Mouse (Mus musculus): ENCODE measurements around the gene Tesk2.
"Not testable (repeated sequence)": the region's sequence is repeated elsewhere in the genome, so short reads cannot be mapped to it uniquely, and the experiment has no call there.

Gene Tesk2

DNA sequence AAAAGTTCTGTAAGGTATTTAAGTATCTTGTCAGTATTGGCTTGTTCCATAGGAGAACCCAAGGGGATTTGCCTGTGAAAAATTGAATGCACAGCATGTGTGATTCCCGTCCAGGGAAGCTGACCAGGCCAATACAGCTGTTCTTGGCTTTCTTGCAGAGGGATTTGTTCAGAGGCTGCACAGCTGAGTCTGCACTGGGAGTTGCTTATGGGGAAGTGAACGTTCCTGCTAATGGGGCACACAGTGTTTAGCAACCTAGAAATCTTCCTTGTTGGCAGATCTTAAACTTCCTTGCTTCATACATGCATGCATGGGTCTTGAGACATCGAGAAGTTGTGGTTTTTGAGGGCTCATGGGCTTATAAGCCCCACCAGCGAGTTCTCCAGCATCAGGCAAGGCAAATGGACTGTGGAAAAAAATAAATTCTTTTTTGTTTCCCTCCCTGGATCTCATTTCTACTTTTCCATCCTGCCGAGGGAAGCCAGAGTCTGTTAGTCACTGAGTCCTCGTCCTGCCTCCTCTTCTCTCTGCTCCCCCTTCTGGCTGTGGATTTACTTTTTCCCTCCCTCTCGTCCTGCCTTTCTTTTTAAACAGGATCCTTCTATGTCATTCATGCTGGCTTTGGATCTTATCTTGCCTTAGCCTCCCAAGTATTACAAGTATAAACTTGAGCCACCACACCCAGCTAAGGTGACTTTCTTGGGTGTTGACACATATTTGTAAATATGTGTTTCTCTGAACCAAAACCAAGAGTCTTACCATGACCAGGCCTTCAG is 67.4 kb downstream of the Tesk2 start:
- in situ Hi-C loops (cut with MboI, MseI), result loop anchor here (5.0 kb wide), 1 partner anchor 71 kb away; no protein-coding TSS in a partner anchor

- in situ Hi-C loops (cut with MboI, MseI), result loop anchor here (5.0 kb wide), 1 partner anchor 72 kb away; no protein-coding TSS in a partner anchor
Measured at GRCm38 (mm10) chr4:116788956-116789355, 68.2 kb downstream of the Tesk2 start.

DNA sequence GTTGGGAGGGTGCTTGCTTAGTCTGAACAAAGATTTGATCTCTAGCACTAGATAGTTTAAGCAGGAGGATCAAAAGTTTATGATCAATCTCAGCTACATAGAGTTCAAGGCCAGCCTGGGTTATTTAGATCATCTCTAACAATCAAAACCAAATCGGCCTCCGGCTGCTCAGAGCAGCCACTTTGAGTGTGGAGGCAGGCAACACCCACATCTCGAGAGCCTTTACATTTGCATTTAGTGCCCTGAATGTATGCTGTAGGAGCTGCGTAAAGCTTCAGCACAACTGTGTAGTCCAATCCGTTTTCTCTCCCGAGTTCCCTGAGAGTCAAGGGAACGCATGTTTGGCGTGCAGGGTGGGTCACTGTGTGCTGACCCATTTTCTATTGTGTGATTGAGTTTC is 71.7 kb downstream of the Tesk2 start:
- in situ Hi-C loops (cut with MboI, MseI), result no loop called here

DNA sequence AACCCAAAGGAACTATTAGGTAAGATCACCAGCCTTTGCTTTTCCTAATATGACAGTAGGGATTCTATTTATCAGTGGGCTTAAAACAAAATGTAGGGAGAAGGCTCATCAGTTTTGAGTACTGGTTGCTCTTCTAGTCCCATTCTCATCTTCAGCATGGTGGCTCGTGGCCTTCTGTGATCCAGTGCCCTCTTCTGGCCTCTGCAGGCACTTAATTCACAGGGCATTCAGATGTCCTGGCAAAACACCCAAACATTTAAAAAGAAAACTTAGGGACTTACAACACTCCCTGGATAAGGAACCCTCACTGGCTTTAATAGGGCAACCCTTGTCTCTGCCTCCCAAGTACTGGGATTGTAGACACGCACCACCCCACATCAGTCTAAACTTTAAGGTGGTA is 73.5 kb downstream of the Tesk2 start:
- in situ Hi-C loops (cut with MboI, MseI), result no loop called here

GRCm38 (mm10) chr4:116796442-116797110 is 75.8 kb downstream of the Tesk2 start:
- in situ Hi-C loops (cut with MboI, MseI), result loop anchor here (5.0 kb wide), 1 partner anchor 49 kb away; no protein-coding TSS in a partner anchor

- in situ Hi-C loops (cut with MboI, MseI), result loop anchor here (5.0 kb wide), 1 partner anchor 53 kb away; no protein-coding TSS in a partner anchor
Measured at GRCm38 (mm10) chr4:116799901-116800300, 79.2 kb downstream of the Tesk2 start.

DNA sequence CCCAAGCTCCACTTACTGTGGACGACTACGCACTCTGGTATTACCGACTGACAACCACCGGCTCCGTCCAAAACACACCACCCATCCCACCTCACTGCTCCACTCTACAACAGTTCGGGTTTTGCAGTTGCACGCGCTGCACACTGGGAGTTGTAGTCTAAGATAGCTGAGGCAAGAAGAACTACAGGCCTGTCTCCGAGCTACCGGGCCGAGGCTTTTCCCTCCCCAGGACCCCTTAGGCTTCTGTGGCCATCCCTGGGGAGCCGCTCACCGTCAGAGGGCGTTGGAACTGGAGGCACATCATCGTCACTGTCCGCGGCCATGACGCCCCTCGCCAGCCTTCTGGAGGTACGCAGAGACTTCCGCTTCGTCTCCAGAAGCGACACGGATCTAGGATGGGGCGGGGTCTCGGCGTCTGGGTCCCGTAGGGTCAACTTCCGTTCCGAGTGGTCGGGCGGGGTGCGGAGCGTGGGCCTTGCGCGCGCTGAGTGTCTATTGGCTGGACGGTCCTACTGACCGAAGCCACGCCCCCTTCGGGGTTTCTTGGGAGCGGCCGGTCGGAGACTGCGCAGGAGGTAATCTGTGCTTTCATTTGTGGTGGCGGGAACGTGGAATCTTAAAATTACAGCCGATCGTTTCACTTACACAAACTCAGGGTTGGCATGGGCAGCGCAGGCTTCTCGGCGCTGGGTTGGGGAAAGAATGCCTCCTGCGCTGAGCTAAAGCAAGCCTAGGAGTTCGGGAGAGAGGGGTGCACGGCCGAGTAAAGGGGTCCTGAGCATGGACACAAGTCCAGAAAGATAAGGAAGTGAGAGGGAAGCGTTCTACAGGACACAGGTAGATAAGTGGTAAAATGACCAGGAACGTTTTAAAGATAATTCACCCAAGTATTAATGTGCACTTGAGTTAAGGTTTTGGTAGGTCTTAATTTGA is 86.7 kb downstream of the Tesk2 start, which contains the start of the genes Toe1 and Mutyh:
Gene Toe1, minus strand, starts transcription at position 444 of the 933 bp plus-strand sequence.
Gene Mutyh, plus strand, starts transcription at position 527 of the 933 bp plus-strand sequence.
- in situ Hi-C loops (cut with MboI, MseI), result no loop called here

GRCm38 (mm10) chr4:116811012-116811411 is 90.3 kb downstream of the Tesk2 start:
- in situ Hi-C loops (cut with MboI, MseI), result no loop called here

- in situ Hi-C loops (cut with MboI, MseI), result no loop called here
Measured at GRCm38 (mm10) chr4:116815276-116815675, 94.5 kb downstream of the Tesk2 start.

GRCm38 (mm10) chr4:116817486-116817885 is 96.7 kb downstream of the Tesk2 start:
- in situ Hi-C loops (cut with MboI, MseI), result no loop called here

GRCm38 (mm10) chr4:116819968-116820901 is 99.5 kb downstream of the Tesk2 start:
- in situ Hi-C loops (cut with MboI, MseI), result loop anchor here (5.0 kb wide), 2 partner anchors 177 to 322 kb away; partner anchors contain the start of gene Hectd3

- in situ Hi-C loops (cut with MboI, MseI), result loop anchor here (5.0 kb wide), 2 partner anchors 176 to 321 kb away; partner anchors contain the start of gene Hectd3
Measured at GRCm38 (mm10) chr4:116820902-116821693, 100.3 kb downstream of the Tesk2 start.

DNA sequence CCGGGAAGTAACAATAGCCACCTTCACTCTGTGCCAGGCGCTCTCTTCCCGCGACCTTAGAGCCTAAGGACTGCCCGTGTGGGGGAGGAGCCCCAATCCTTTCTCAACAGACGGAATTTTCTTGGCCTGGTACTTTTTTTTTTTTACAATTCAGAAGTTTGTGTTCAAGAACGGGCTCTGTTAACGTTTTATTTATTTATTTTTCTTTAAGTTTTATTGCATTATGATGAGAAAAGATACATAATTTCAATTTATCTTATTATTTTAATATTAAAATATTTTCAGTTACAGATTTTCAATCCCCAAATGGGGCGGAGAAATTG is 100.9 kb downstream of the Tesk2 start, which contains the start of gene Hpdl:
Gene Hpdl, minus strand, starts transcription at position 14 of the 323 bp plus-strand sequence.
- in situ Hi-C loops (cut with MboI, MseI), result loop anchor here (5.0 kb wide), 2 partner anchors 176 to 321 kb away; partner anchors contain the start of gene Hectd3

DNA sequence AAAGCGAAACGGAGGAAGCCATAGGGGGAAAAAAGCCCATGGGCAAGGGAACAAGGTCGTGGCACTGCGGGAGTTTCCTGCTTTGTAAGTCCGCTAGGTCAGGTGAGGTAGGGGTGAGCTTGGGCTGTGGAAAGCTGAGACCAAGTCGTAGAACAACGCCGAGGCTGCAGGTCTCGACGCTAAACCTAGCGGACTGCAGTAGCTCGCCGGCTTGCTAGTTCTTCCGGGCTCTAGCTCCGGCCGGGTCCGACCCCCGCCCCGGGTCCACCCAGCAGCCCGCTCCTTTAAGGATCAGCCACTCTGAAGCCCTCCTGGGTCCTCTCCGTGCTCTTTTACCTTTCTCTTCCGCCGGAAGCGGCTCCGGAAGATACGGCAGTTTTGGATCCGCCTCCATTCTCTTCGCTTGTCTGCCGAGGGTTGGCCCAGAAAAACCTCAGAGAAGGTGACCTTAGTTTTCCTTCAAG is 103.8 kb downstream of the Tesk2 start:
- in situ Hi-C loops (cut with MboI, MseI), result loop anchor here (5.0 kb wide), 2 partner anchors 173 to 318 kb away; partner anchors contain the start of gene Hectd3

DNA sequence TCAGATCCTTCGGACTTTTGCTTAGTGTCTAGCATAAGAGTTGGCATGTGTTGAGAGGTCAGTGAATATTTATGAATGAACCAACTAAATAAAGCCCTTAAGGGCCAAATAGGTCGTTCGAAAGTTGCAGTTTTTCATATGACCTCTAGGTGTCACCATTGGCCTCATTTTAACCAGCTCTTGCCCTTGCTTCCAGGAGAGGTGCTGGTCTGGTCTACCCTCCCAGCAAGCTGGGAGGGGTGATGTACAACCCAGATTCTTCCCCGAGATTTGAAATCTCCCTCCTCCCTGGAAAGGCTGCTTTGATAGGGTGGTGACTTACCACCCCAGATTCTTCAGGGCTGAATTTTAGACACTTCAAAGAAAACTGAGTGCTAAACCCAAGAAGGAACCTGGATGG is 107.1 kb downstream of the Tesk2 start:
- in situ Hi-C loops (cut with MboI, MseI), result no loop called here

DNA sequence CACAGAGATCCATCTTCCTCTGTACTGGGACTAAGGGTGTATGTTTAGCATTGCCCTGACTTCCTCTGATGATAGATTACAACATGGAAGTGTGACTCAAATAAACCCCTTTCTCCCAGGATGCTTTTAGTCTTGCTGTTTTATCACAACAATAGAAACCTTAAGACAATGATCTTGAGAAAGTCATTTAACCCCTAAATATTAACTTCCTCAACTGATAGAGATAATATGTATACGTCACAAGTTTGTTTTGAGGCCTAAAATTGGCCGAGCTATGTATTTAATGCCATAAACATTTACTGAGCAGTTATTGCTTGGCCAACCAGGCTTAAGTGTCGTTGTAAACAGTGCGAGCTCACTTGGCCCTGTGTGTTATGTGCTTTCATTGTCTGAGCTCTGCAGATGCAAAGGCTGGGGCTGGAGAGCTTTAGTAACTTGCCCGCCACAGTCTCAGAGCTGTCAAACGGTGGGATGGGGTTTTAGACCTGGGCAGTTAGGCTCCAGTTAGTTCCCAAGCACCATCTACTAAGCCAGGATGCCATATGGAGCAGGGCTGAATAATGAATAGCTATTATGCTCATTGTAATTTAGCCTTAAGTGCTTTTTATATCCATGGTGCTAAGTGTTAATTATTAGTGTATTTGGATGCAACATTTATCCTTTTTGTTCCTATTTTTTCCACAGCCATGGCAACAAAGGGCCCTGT is 108.8 kb downstream of the Tesk2 start:
- in situ Hi-C loops (cut with MboI, MseI), result no loop called here

GRCm38 (mm10) chr4:116830070-116830368 is 109.3 kb downstream of the Tesk2 start:
- in situ Hi-C loops (cut with MboI, MseI), result no loop called here

- in situ Hi-C loops (cut with MboI, MseI), result no loop called here
Measured at GRCm38 (mm10) chr4:116838999-116839398, 118.3 kb downstream of the Tesk2 start.

GRCm38 (mm10) chr4:116840096-116840495 is 119.3 kb downstream of the Tesk2 start:
- in situ Hi-C loops (cut with MboI, MseI), result not testable (repeated sequence)
